Mouse (Mus musculus): ENCODE measurements around the gene Tbx1. TPM values are rescaled to one million over a fixed set of nuclear protein-coding genes. Genes with fewer than 3 reads are reported as not detected.

Gene Tbx1
- polyA plus RNA-seq, 1 experiment from 2014 or later: 7.8 TPM

- H3K36me3 ChIP-seq (ENCODE audit: insufficient read depth, low read length): no peaks in the 10 kb centered on the region
- peaks cover 22% of the 10 kb centered on the region for H3K27me3 ChIP-seq (replicated peaks; ENCODE audit: insufficient read depth, low read length)
- no peak overlapping the region for H3K27ac ChIP-seq (ENCODE audit: low read length)
- WGBS: 46% methylated on average over 3 of the region's 3 CpGs
- no peak for DNase-seq (ENCODE audit: low spot score)
- TF ChIP-seq CTCF (IDR thresholded peaks at IDR 0.05): no peak
- TF ChIP-seq EP300 (IDR thresholded peaks at IDR 0.05): no peak
- H3K4me3 ChIP-seq (ENCODE audit: low read depth, low read length): no peak overlapping the region
- H3K4me1 ChIP-seq (ENCODE audit: insufficient read depth, low read depth, low read length): peaks cover 10% of the 10 kb centered on the region; the same call in 1 of the 2 replicates
- no peaks in the 10 kb centered on the region for H3K9me3 ChIP-seq (ENCODE audit: low read length)
- H3K4me2 ChIP-seq (replicated peaks; ENCODE audit: low read depth, low read length): no peak overlapping the region
- ATAC-seq: no peak
- no peak overlapping the region for H3K9ac ChIP-seq (replicated peaks; ENCODE audit: low read depth)
These were observed 13.4 kb downstream of the Tbx1 start for GRCm38 (mm10) chr16:18577071-18577470.

- TF ChIP-seq EP300 (IDR thresholded peaks at IDR 0.05): no peak
These were observed 16.3 kb downstream of the Tbx1 start for GRCm38 (mm10) chr16:18574196-18574595.

DNA sequence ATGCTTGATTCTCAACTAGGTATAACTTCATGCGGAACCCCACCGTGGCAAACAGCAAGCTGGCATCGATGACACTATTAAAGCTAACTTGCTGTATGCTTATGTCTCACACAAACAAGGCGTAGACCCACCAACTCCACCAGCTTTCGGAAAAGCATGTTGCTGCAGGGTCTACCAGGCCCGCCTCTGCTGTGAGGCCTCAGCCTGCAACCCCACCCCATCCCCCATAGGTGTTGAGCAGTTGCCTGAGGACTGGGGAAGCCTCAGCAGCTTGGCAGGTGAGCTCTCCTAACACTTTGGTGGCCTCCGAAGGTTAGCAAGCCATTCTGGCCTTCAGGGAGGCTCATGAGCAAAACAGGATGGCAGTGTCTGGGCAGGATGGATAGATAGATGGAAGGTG is 21.9 kb downstream of the Tbx1 start:
- Histone ChIP-seq H3K4me1 (ENCODE audit: insufficient read depth, low read depth, low read length) (no peaks in the 10 kb centered on the region), H3K36me3 (ENCODE audit: insufficient read depth, low read length) (no peaks in the 10 kb centered on the region), H3K9me3 (ENCODE audit: low read length) (no peaks in the 10 kb centered on the region), H3K27me3 (replicated peaks; ENCODE audit: insufficient read depth, low read length) (no peaks in the 10 kb centered on the region), H3K27ac (ENCODE audit: low read length) (no peak overlapping the region), H3K4me2 (replicated peaks; ENCODE audit: low read depth, low read length) (no peak overlapping the region), H3K4me3 (ENCODE audit: low read depth, low read length) (no peak overlapping the region), H3K9ac (replicated peaks; ENCODE audit: low read depth) (no peak overlapping the region)
- DNase-seq (ENCODE audit: low spot score): no peak
- no peak for TF ChIP-seq CTCF (IDR thresholded peaks at IDR 0.05)
- TF ChIP-seq EP300 (IDR thresholded peaks at IDR 0.05): no peak
- ATAC-seq: no peak
- 72% methylated on average over 7 of the region's 7 CpGs for WGBS

More at GRCm38 (mm10) chr16:18574196-18574595, 16.3 kb downstream of the Tbx1 start:
- no peak for ATAC-seq
- Histone ChIP-seq H3K4me2 (replicated peaks; ENCODE audit: low read depth, low read length) (no peak overlapping the region), H3K4me3 (ENCODE audit: low read depth, low read length) (no peak overlapping the region), H3K27me3 (replicated peaks; ENCODE audit: insufficient read depth, low read length) (no peaks in the 10 kb centered on the region), H3K9me3 (ENCODE audit: low read length) (no peaks in the 10 kb centered on the region), H3K9ac (replicated peaks; ENCODE audit: low read depth) (no peak overlapping the region), H3K4me1 (ENCODE audit: insufficient read depth, low read depth, low read length) (no peaks in the 10 kb centered on the region), H3K27ac (ENCODE audit: low read length) (no peak overlapping the region), H3K36me3 (ENCODE audit: insufficient read depth, low read length) (no peaks in the 10 kb centered on the region)
- peak; percentile 11 for DNase-seq (ENCODE audit: low spot score)
- WGBS: 51% methylated on average over 8 of the region's 8 CpGs

GRCm38 (mm10) chr16:18564472-18564871 is 26.0 kb downstream of the Tbx1 start:
- TF ChIP-seq CTCF (IDR thresholded peaks at IDR 0.05): no peak
- no peak for TF ChIP-seq EP300 (IDR thresholded peaks at IDR 0.05)
- H3K27me3 ChIP-seq (replicated peaks; ENCODE audit: insufficient read depth, low read length): no peaks in the 10 kb centered on the region
- ATAC-seq (no peak), DNase-seq (ENCODE audit: low spot score) (no peak)
- WGBS: 62% methylated on average over 2 of the region's 2 CpGs
- no peaks in the 10 kb centered on the region for H3K36me3 ChIP-seq (ENCODE audit: insufficient read depth, low read length)
- H3K4me1 ChIP-seq (ENCODE audit: insufficient read depth, low read depth, low read length): no peaks in the 10 kb centered on the region
- no peak overlapping the region for H3K27ac ChIP-seq (ENCODE audit: low read length)
- no peak overlapping the region for H3K4me2 ChIP-seq (replicated peaks; ENCODE audit: low read depth, low read length)
- no peak overlapping the region for H3K4me3 ChIP-seq (ENCODE audit: low read depth, low read length)
- H3K9me3 ChIP-seq (ENCODE audit: low read length): no peaks in the 10 kb centered on the region
- no peak overlapping the region for H3K9ac ChIP-seq (replicated peaks; ENCODE audit: low read depth)

DNA sequence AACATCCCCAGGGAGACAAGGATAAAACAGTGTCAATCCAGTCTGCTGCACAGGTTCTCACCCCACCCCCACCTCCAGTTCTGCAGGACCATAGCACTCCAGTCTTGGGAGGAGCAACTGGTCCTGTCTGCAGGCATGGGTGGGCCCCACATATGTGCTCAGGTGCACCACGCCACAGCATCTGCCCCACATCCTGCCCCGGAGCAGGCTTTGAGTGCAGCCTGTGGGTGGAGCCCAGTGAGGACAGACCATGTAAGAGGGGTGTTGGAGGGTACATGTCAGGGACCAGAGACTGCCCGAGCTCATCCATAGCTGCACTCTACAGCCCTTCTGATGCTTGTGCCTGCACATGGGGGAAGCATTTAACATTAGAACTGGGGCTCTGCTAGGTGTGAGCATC is 34.0 kb downstream of the Tbx1 start:
- ATAC-seq (no peak), DNase-seq (ENCODE audit: low spot score) (no peak)
- Histone ChIP-seq H3K9ac (replicated peaks; ENCODE audit: low read depth) (no peak overlapping the region), H3K36me3 (ENCODE audit: insufficient read depth, low read length) (no peaks in the 10 kb centered on the region), H3K9me3 (ENCODE audit: low read length) (no peaks in the 10 kb centered on the region), H3K27ac (ENCODE audit: low read length) (no peak overlapping the region), H3K4me3 (ENCODE audit: low read depth, low read length) (no peak overlapping the region), H3K4me2 (replicated peaks; ENCODE audit: low read depth, low read length) (no peak overlapping the region), H3K27me3 (replicated peaks; ENCODE audit: insufficient read depth, low read length) (no peaks in the 10 kb centered on the region), H3K4me1 (ENCODE audit: insufficient read depth, low read depth, low read length) (no peaks in the 10 kb centered on the region)
- 48% methylated on average over 3 of the region's 3 CpGs for WGBS
- TF ChIP-seq EP300 (IDR thresholded peaks at IDR 0.05) (no peak), CTCF (IDR thresholded peaks at IDR 0.05) (no peak)

DNA sequence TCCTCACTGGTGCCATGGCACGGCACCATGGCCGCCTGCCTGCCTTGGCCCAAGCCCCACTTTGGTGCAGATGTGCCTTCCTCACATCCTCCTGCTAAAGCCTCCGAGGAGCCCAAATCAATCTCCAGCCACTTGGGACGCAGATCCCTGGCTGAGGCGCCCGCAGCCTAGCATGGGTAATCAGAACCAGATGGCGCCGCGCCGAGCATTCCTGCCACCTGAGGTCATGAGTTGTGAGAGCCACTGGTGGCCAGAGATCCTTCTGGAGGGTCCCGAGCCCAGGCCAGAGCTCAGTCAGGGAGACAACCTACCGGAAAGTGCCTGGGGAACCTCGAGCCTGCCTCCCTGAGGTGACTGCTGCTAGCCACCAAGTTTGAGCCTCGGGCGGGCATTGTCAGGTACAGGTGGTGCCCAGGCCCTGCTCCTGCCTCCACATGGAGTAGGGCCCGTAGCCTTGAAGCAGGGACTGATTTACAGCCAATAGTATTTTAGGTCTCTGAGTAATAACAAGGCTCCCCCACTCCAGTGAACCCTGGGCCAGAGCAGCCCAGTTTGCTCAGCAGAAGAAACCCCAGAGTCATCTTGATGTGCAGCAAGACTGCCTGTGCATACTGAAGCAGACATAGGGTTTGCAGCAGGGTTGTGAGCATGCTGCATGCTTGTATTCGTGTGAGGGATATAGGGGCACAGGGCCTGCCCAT is 35.1 kb downstream of the Tbx1 start:
- Histone ChIP-seq H3K27ac (ENCODE audit: low read length) (no peak overlapping the region), H3K27me3 (replicated peaks; ENCODE audit: insufficient read depth, low read length) (no peaks in the 10 kb centered on the region), H3K36me3 (ENCODE audit: insufficient read depth, low read length) (no peaks in the 10 kb centered on the region), H3K9me3 (ENCODE audit: low read length) (no peaks in the 10 kb centered on the region), H3K4me3 (ENCODE audit: low read depth, low read length) (no peak overlapping the region), H3K4me1 (ENCODE audit: insufficient read depth, low read depth, low read length) (no peaks in the 10 kb centered on the region), H3K4me2 (replicated peaks; ENCODE audit: low read depth, low read length) (no peak overlapping the region), H3K9ac (replicated peaks; ENCODE audit: low read depth) (no peak overlapping the region)
- TF ChIP-seq CTCF (IDR thresholded peaks at IDR 0.05) (no peak), EP300 (IDR thresholded peaks at IDR 0.05) (no peak)
- DNase-seq (ENCODE audit: low spot score) (no peak), ATAC-seq (no peak)
- WGBS: 56% methylated on average over 17 of the region's 17 CpGs

Data from lung, postnatal 0 days (tissue).